Mouse (Mus musculus) heart, adult 2 months (tissue): Measurements from ENCODE around the gene Pla1a. TPM values are rescaled to one million over a fixed set of nuclear protein-coding genes. Genes with fewer than 3 reads are reported as not detected.
A peak's percentile ranks its signal among the peaks of the same experiment; 100 is the strongest.

Experiments
- DNase-seq, 2 experiments: peaks; one replicate each; pipeline ENCODE4 v3.0.0; 2021
- H3K27ac ChIP-seq: fragments of 200-600 bp; 2 replicates; pipeline ENCODE4 v1.8.1; 2022
- H3K27me3 ChIP-seq: fragments of 200-500 bp; 2 replicates; pipeline ENCODE4 v1.6.1; 2012; ENCODE audit warnings: mild to moderate bottlenecking, low read length, inconsistent platforms, mixed read lengths; ENCODE audit not compliant: control insufficient read depth, insufficient read depth
- H3K36me3 ChIP-seq: fragments of 200-500 bp; 2 replicates; pipeline ENCODE4 v1.6.1; 2012; ENCODE audit warnings: low read length, inconsistent platforms; ENCODE audit not compliant: control insufficient read depth, insufficient read depth
- H3K4me1 ChIP-seq: fragments of 200-500 bp; 2 replicates; pipeline ENCODE4 v1.6.1; 2011; ENCODE audit warnings: low read length; ENCODE audit not compliant: control insufficient read depth, insufficient read depth
- H3K4me3 ChIP-seq: fragments of 200-600 bp; 2 replicates; pipeline ENCODE4 v1.8.1; 2022
- H3K79me2 ChIP-seq: fragments of 200-500 bp; replicated peaks from 2 replicates; pipeline ENCODE4 v1.6.1; 2012; ENCODE audit warnings: mild to moderate bottlenecking, inconsistent platforms, low read length, moderate library complexity, mixed read lengths; ENCODE audit not compliant: control insufficient read depth, insufficient read depth
- H3K9ac ChIP-seq: fragments of 200-500 bp; 2 replicates; pipeline ENCODE4 v1.6.1; 2012; ENCODE audit warnings: low read depth, mild to moderate bottlenecking, control low read depth, inconsistent platforms, low read length, mixed read lengths
- CTCF ChIP-seq: fragments of 200-600 bp; IDR thresholded peaks from 2 replicates; pipeline ENCODE4 v1.8.1; 2022; ENCODE audit warnings: antibody characterized with exemption, mild to moderate bottlenecking, moderate library complexity
- EP300 ChIP-seq: fragments of 200-500 bp; IDR thresholded peaks from 2 replicates; pipeline ENCODE4 v1.6.1; 2011; ENCODE audit warnings: low read depth, low read length, control low read depth; ENCODE audit not compliant: insufficient read depth
- POLR2A ChIP-seq: fragments of 200-500 bp; IDR thresholded peaks from 2 replicates; pipeline ENCODE4 v1.6.1; 2011; ENCODE audit warnings: mild to moderate bottlenecking, low read depth, low read length, control low read depth; ENCODE audit not compliant: insufficient read depth
- WGBS: fragments of 180-500 bp; shearing (Covaris S2); methylation state at CpG from one replicate; pipeline ENCODE4 v1.1.7; 2018; 5-methylcytosine and 5-hydroxymethylcytosine counted together
- intact Hi-C: fragments of 180-260 bp; cut with DNase I; formaldehyde crosslinking; loops from one replicate; pipeline ENCODE4 v1.15.1; 2025
- polyA plus RNA-seq: library from polyadenylated mRNA; depleted of rRNA; stranded (reverse); fragments of >200 nt; gene quantifications from 2 replicates; pipeline ENCODE4 v1.2.3, GENCODE M21; 2012
- total RNA-seq, 2 experiments: library from RNA; stranded (reverse); gene quantifications; 2 replicates each; pipeline ENCODE4 v1.2.3; 2021

The Pla1a gene
- total and polyA plus RNA-seq, 3 experiments, result 6.8 to 9.6 (median 8.8) TPM

DNA sequence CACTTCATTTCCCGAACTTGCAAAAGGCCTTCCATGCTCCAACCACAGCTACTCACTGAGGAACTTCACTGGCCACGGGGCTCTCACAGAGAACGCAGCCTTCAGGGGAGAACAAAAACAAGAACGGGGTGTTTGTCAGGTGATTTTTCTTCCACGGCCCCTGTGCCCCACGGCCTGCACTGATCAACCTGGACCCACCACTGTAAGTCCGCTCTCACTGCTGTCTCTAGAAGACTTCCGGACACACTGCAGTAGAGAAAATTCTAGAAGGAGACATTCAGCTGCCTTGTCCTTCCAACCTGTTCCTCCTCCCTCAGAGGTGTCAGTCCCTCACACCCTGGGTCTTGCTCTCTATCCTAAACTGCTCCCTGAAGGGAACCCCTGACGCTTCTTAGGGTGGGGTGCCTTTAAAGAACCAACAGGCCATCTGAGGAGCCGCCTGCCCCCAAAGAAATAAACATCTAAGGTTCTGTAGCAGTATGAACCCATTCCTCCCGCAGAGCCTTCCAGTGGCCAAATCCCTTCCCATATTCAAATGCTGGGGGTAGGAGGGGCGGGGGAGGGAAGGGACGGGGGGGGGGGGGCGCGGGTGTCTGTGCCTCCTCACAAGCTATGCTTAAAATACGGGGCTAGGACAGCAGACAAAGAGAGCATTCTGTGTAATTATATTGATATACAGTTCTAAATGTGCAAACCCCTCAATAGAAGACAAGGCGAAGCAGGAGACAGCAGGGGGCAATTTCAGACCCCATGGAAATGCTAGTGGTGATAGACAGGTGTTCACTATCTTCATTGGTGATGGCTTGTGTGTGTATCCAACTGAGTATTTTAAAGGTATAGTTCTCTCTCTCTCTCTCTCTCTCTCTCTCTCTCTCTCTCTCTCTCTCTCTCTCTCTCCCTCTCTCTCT, 22.8 kb upstream of the Pla1a start, which contains the start of gene Cd80:
Gene Cd80 (plus strand): TSS at position 51 of the 908 bp plus-strand sequence.
- Histone ChIP-seq H3K9ac (no peak within 1 kb of the TSS), H3K27me3 (no peaks in the 10 kb centered on the region), H3K4me3 (no peak within 1 kb of the TSS), H3K27ac (no peak within 1 kb of the TSS), H3K4me1 (no peaks in the 10 kb centered on the region; the same call in 1 of the 2 replicates), H3K79me2 (no peaks in the 10 kb centered on the region), H3K36me3 (no peaks in the 10 kb centered on the region)
- no peak for TF ChIP-seq CTCF
- no peak for TF ChIP-seq EP300
- TF ChIP-seq POLR2A, result no peak
- intact Hi-C loops, result no loop called here
- no peak for DNase-seq
- 68% methylated on average over 17 of the region's 17 CpGs for WGBS

DNA sequence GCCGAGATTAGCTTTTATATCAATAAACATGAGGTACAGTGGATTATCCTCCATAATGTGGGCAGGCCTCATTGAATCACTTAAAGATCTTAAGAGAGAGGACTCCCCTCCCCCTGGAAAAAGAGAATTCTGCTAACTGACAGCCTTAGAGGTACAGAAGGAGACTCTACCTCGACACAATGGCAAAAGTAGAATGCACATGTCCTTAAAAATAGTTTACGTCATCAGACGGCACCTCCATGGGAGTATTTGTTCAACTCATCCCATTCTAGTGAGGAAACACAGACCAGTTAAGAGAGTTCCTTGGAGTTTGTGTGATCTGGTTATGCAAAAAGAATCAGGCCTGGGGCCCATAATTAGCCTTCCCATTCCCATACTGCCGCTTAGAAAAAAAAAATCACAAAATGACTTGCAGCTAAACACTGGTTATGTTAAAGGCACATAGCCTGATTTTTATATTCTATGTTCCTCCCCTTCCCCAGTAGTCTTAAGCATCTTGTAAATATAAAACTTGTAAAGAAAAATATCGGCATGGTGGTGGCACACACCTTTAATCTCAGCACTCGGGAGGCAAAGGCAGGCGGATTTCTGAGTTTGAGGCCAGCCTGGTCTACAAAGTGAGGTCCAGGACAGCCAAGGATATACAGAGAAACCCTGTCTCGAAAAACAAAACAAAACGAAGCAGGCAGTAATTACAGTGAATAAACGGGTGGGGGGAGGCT, 21.7 kb upstream of the Pla1a start:
- Histone ChIP-seq H3K9ac (no peak overlapping the region), H3K4me3 (no peak overlapping the region), H3K27ac (no peak overlapping the region), H3K36me3 (no peaks in the 10 kb centered on the region), H3K27me3 (no peaks in the 10 kb centered on the region), H3K4me1 (no peaks in the 10 kb centered on the region; the same call in 1 of the 2 replicates), H3K79me2 (no peaks in the 10 kb centered on the region)
- no peak for TF ChIP-seq POLR2A
- DNase-seq, result no peak
- intact Hi-C loops, result no loop called here
- WGBS, result 78% methylated on average over 11 of the region's 11 CpGs

DNA sequence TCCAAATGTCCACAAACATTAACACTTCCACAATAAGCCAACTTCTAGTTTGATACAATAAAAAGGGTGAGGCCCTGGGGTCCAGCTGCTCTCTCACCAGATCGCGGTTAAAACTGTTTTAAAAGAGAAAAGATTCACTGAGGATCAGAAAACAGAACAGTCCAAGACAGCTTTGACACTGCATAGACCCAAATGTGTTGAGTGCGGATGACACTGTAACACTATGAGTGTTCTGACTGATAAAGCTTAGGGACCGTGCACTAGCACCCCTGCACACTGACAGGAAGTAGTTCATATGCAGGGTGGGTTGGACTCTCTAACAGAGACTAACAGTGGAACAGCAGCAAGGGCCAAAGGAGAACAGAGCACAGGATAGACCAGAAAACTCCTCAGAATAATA, 21.0 kb upstream of the Pla1a start:
- Histone ChIP-seq H3K79me2 (no peaks in the 10 kb centered on the region), H3K27ac (no peak overlapping the region), H3K36me3 (no peaks in the 10 kb centered on the region), H3K9ac (no peak overlapping the region), H3K27me3 (no peaks in the 10 kb centered on the region), H3K4me3 (no peak overlapping the region), H3K4me1 (no peaks in the 10 kb centered on the region; the same call in 1 of the 2 replicates)
- intact Hi-C loops, result loop anchor here (2.0 kb wide), 2 partner anchors 21 to 23 kb away; partner anchors contain the start of gene Pla1a
- no peak for DNase-seq
- WGBS, result 89% methylated on average over 4 of the region's 4 CpGs
- TF ChIP-seq POLR2A (no peak), CTCF (no peak), EP300 (no peak)

DNA sequence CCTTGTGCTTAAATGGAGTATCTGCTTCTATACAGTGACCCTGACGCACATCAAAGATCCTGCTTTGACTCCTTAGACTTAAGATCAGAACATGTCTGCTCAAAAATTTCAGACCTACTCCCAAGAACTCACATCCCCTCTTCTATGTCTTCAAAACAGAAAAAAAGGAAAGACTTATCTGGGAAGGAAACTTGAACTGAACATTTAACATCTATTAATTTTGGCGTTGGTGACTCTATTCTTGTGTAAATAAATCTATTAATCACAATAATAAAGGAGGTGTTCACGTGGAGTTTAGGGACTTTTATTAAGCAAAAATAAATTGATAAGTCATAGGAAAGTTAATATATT, 20.2 kb upstream of the Pla1a start:
- Histone ChIP-seq H3K36me3 (no peaks in the 10 kb centered on the region), H3K27me3 (no peaks in the 10 kb centered on the region), H3K27ac (peak overlapping the region; percentile 97), H3K79me2 (no peaks in the 10 kb centered on the region), H3K4me3 (peak overlapping the region; percentile 85), H3K9ac (peak overlapping the region; percentile 98), H3K4me1 (no peaks in the 10 kb centered on the region; the same call in 1 of the 2 replicates)
- TF ChIP-seq CTCF (no peak), EP300 (no peak), POLR2A (no peak)
- no peak for DNase-seq
- 31% methylated on average over 3 of the region's 3 CpGs for WGBS
- intact Hi-C loops, result loop anchor here (2.0 kb wide), 2 partner anchors 20 to 24 kb away; partner anchors contain the start of gene Pla1a

DNA sequence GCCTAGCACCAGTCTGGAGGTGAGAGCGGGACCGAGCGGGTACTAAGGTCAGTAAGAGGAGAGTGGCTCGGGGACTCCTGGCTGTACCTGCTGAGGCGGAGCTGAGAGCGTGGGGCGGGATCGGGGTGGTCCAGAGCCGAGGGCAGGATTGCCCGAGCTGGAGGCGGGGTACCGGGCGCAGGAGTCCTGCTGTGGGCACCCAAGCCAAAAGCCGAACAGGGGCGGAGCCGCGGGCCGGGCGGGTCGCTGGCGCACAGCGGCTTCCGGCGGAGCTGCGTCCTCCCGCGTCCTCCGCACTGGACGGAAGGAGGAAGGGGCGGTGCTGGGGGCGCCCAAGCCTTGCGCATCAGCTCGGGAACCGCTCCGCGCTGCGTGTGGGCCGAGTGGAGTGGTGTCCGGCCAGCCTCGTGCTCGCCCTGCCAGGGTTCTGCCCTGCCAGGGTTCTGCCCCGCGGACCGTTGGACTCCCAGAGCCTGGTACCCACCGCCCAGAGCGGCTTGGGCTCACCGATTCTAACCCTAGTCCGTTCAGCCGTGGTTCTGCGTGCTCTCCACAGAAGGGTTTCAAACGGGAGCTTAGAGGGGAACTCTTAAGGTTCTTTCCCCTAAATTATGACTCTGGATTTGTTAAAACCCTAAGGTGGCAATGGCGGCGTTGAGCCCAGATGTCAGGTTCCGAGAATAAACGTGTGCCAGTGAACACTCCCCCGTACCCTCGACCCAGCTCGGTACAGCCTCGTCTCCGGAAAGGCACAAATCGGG, 19.7 kb upstream of the Pla1a start, which contains the start of gene Adprh:
Gene Adprh (minus strand): TSS at position 262 of the 761 bp plus-strand sequence.
- H3K4me1 ChIP-seq, result no peaks in the 10 kb centered on the region; the same call in 1 of the 2 replicates
- H3K4me3 ChIP-seq, result peak within 1 kb of the TSS; percentile 85
- H3K36me3 ChIP-seq, result no peaks in the 10 kb centered on the region
- peak within 1 kb of the TSS; percentile 97 for H3K27ac ChIP-seq
- intact Hi-C loops, result loop anchor here (1.0 to 2.0 kb wide), 3 partner anchors 20 to 105 kb away; partner anchors contain the start of genes Gm21987 and Pla1a
- DNase-seq, result peak; percentile 96 to 97
- H3K27me3 ChIP-seq, result no peaks in the 10 kb centered on the region
- TF ChIP-seq POLR2A (peak; percentile 96), CTCF (peak; percentile 25), EP300 (0 out of 2 replicates have a peak, but pooled peaks have one; percentile 13)
- under 1% methylated on average over 59 of the region's 61 CpGs for WGBS
- H3K79me2 ChIP-seq, result no peaks in the 10 kb centered on the region
- peak within 1 kb of the TSS; percentile 98 for H3K9ac ChIP-seq
